Mouse (Mus musculus): ENCODE measurements around the gene Trhde.

- TF ChIP-seq POLR2A (IDR thresholded peaks at IDR 0.05; ENCODE audit: low read depth, low read length) (no peak), CTCF (conservative IDR thresholded peaks at IDR 0.05; ENCODE audit: insufficient read depth, insufficient read length, low read depth, low read length) (no peak)
These were observed 100.3 kb downstream of the Trhde start for GRCm38 (mm10) chr10:114701791-114702190.

Data from kidney, adult 2 months (tissue).